Comparison of ENCODE assay signal across 17 mouse cellular contexts in genomic region chr11:106730714-106731113, GRCm38 (mm10). TPM values are rescaled to one million over a fixed set of nuclear protein-coding genes. Genes with fewer than 3 reads are reported as not detected.
DNase-seq lines count a peak whose midpoint lies in the region; ATAC-seq and TF ChIP-seq lines count a peak whose summit lies in the region.
"Had no signal": no experiment of that assay in that cellular context is flagged by ENCODE, and none has a peak within 500 bp of the region (broad histone marks: within the 10 kb centered on the region; RNA-seq: fewer than 3 reads in every experiment).

No protein-coding gene starts in this region.

- DNase-seq in heart, embryonic 10.5 days (ENCODE audit: low spot score), result no peak
- no peak for DNase-seq in heart, adult 8-10 months (ENCODE audit: low spot score)
- DNase-seq in lung, postnatal 0 days (ENCODE audit: low spot score), result peak; percentile 67
- DNase-seq in lung, postnatal 25 days (ENCODE audit: low spot score), result no peak
- DNase-seq in heart, postnatal 0 days (ENCODE audit: low spot score), result peak; percentile 75
- no peak for DNase-seq in liver
- DNase-seq in left cerebral cortex, adult 2 months (ENCODE audit: extremely low spot score in 1 of 2, low spot score in 2 of 2), result no peak
- DNase-seq: cerebellum, adult 9-10 months; embryo, embryonic 11 days; right cerebral cortex, postnatal 25 days had no signal

- 0 out of 2 replicates have a peak, but pooled peaks cover 2% of the 10 kb centered on the region for H3K36me3 ChIP-seq in heart, embryonic 10.5 days
- no peaks in the 10 kb centered on the region for H3K36me3 ChIP-seq in lung, postnatal 0 days (ENCODE audit: insufficient read depth, low read length)
- H3K36me3 ChIP-seq in heart, postnatal 0 days (replicated peaks; ENCODE audit: control insufficient read depth, insufficient read depth, low read length), result no peaks in the 10 kb centered on the region
- no peaks in the 10 kb centered on the region for H3K36me3 ChIP-seq in stomach, embryonic 14.5 days (ENCODE audit: control insufficient read depth, insufficient read depth, low read length)
- H3K36me3 ChIP-seq: limb, embryonic 10.5 days had no signal

- peak; percentile 55; the same call in 1 of the 2 replicates for TF ChIP-seq EP300 in lung, postnatal 0 days (IDR thresholded peaks at IDR 0.05)
- TF ChIP-seq EP300 in heart, postnatal 0 days (IDR thresholded peaks at IDR 0.05; ENCODE audit: low read depth), result peak; percentile 47; the same call in 1 of the 2 replicates

- peak; percentile 83 for ATAC-seq in lung, postnatal 0 days
- ATAC-seq in heart, postnatal 0 days (ENCODE audit: insufficient read depth, low read depth), result peak; percentile 79
- ATAC-seq in stomach, embryonic 14.5 days (ENCODE audit: insufficient number of reproducible peaks, insufficient read depth, low FRiP score, low read depth), result peak; percentile 28; the same call in 1 of the 2 replicates
- ATAC-seq: forebrain, embryonic 16.5 days had no signal

- no peak overlapping the region for H3K4me3 ChIP-seq in heart, embryonic 10.5 days
- H3K4me3 ChIP-seq in lung, postnatal 0 days (ENCODE audit: low read depth, low read length), result no peak overlapping the region
- H3K4me3 ChIP-seq in heart, postnatal 0 days (ENCODE audit: low read depth, low read length), result no peak overlapping the region
- no peak overlapping the region for H3K4me3 ChIP-seq in stomach, embryonic 14.5 days (ENCODE audit: low read depth, low read length)
- no peak overlapping the region for H3K4me3 ChIP-seq in left cerebral cortex, adult 2 months
- H3K4me3 ChIP-seq: erythroblast, embryonic 14.5 days; limb, embryonic 10.5 days; myocyte had no signal

- intact Hi-C loops in left cerebral cortex, adult 2 months (cut with DNase I), result no loop called here

- peaks cover 29% of the 10 kb centered on the region for H3K4me1 ChIP-seq in heart, embryonic 10.5 days
- H3K4me1 ChIP-seq in lung, postnatal 0 days (ENCODE audit: insufficient read depth, low read depth, low read length), result no peaks in the 10 kb centered on the region
- peaks cover 20% of the 10 kb centered on the region; the same call in 1 of the 2 replicates for H3K4me1 ChIP-seq in heart, postnatal 0 days (ENCODE audit: control insufficient read depth, insufficient read depth)
- peaks cover 5% of the 10 kb centered on the region; the same call in 1 of the 2 replicates for H3K4me1 ChIP-seq in stomach, embryonic 14.5 days (ENCODE audit: control insufficient read depth, insufficient read depth, low read length)

- WGBS in heart, embryonic 10.5 days, result 27% methylated on average over 4 of the region's 4 CpGs
- 8% methylated on average over 4 of the region's 4 CpGs for WGBS in lung, postnatal 0 days
- WGBS in heart, postnatal 0 days, result 5% methylated on average over 4 of the region's 4 CpGs
- 25% methylated on average over 4 of the region's 4 CpGs for WGBS in stomach, embryonic 14.5 days

- H3K27me3 ChIP-seq in heart, embryonic 10.5 days (ENCODE audit: insufficient read depth, poor library complexity, severe bottlenecking), result no peaks in the 10 kb centered on the region
- H3K27me3 ChIP-seq in lung, postnatal 0 days (replicated peaks; ENCODE audit: insufficient read depth, low read length), result no peaks in the 10 kb centered on the region
- no peaks in the 10 kb centered on the region for H3K27me3 ChIP-seq in heart, postnatal 0 days (ENCODE audit: control insufficient read depth, insufficient read depth, low read length)
- H3K27me3 ChIP-seq in stomach, embryonic 14.5 days (ENCODE audit: control insufficient read depth, insufficient read depth, low read length), result no peaks in the 10 kb centered on the region

- no peak for TF ChIP-seq CTCF in lung, postnatal 0 days (IDR thresholded peaks at IDR 0.05)
- TF ChIP-seq CTCF in heart, postnatal 0 days (IDR thresholded peaks at IDR 0.05; ENCODE audit: low read depth), result no peak
- no peak for TF ChIP-seq CTCF in left cerebral cortex, adult 2 months (IDR thresholded peaks at IDR 0.05)

- no peaks in the 10 kb centered on the region for H3K9me3 ChIP-seq in heart, embryonic 10.5 days
- no peaks in the 10 kb centered on the region for H3K9me3 ChIP-seq in lung, postnatal 0 days (ENCODE audit: low read length)
- H3K9me3 ChIP-seq in heart, postnatal 0 days (replicated peaks; ENCODE audit: control insufficient read depth, low read length), result no peaks in the 10 kb centered on the region
- H3K9me3 ChIP-seq in stomach, embryonic 14.5 days (ENCODE audit: control insufficient read depth, low read depth, low read length), result no peaks in the 10 kb centered on the region
- H3K9me3 ChIP-seq: limb, embryonic 10.5 days had no signal

- H3K4me2 ChIP-seq in lung, postnatal 0 days (replicated peaks; ENCODE audit: low read depth, low read length), result no peak overlapping the region
- H3K4me2 ChIP-seq in heart, postnatal 0 days (ENCODE audit: low read depth, low read length), result no peak overlapping the region
- no peak overlapping the region for H3K4me2 ChIP-seq in stomach, embryonic 14.5 days (replicated peaks; ENCODE audit: low read depth, low read length)

- H3K9ac ChIP-seq in lung, postnatal 0 days (replicated peaks; ENCODE audit: low read depth), result no peak overlapping the region
- no peak overlapping the region for H3K9ac ChIP-seq in heart, postnatal 0 days (replicated peaks; ENCODE audit: low read depth, low read length)
- no peak overlapping the region for H3K9ac ChIP-seq in stomach, embryonic 14.5 days (replicated peaks; ENCODE audit: low read depth, low read length)
- H3K9ac ChIP-seq: liver, embryonic 14.5 days had no signal

- H3K27ac ChIP-seq in heart, embryonic 10.5 days, result peak overlapping the region; percentile 85
- 0 out of 2 replicates have a peak overlapping the region, but pooled peaks have one; percentile 35 for H3K27ac ChIP-seq in lung, postnatal 0 days (ENCODE audit: low read length)
- peak overlapping the region; percentile 75 for H3K27ac ChIP-seq in heart, postnatal 0 days (ENCODE audit: low read depth)
- H3K27ac ChIP-seq in stomach, embryonic 14.5 days (ENCODE audit: low read length), result no peak overlapping the region; the same call in 1 of the 2 replicates
- H3K27ac ChIP-seq in left cerebral cortex, adult 2 months, result no peak overlapping the region
- H3K27ac ChIP-seq: limb, embryonic 10.5 days; liver, embryonic 14.5 days had no signal

RNA-seq across cellular contexts. Expression of gene Pecam1, which starts 19.7 kb away (rescaled TPM):
- polyA plus RNA-seq in heart, embryonic 10.5 days (2016; fragmentation: Nextera tagmentation; extraction: Ambion mirVana), result 40.6 and 56.0 TPM in 2 replicates
- 100 to 1,000 TPM in 3 of 4 experiments, 10 to 100 TPM in 1; 97.3 to 119 (median 109) TPM for total RNA-seq in heart, adult 8-10 months (2022)
- polyA plus RNA-seq in lung, postnatal 0 days (2015; fragmentation: Nextera tagmentation; extraction: Ambion mirVana), result 163 and 172 TPM in 2 replicates
- 126 and 153 TPM in 2 replicates for total RNA-seq in heart, postnatal 0 days (2014; rRNA removed; ENCODE audit: low replicate concordance)
- 59.4 and 63.2 TPM in 2 replicates for polyA plus RNA-seq in heart, postnatal 0 days (2015; fragmentation: Nextera tagmentation; extraction: Ambion mirVana)
- 41.9 and 45.2 TPM in 2 replicates for polyA plus RNA-seq in stomach, embryonic 14.5 days (2014; fragmentation: Nextera tagmentation; extraction: Ambion mirVana)
- 10 to 100 TPM; 17.3 to 22.0 TPM for total RNA-seq in left cerebral cortex, adult 2 months (2021)
- polyA plus RNA-seq: erythroblast, embryonic 14.5 days had no signal

RNA-seq across cellular contexts. Expression of gene Milr1, which starts 20.3 kb away (rescaled TPM):
- polyA plus RNA-seq in heart, embryonic 10.5 days (2016; fragmentation: Nextera tagmentation; extraction: Ambion mirVana), result 0.46 and 1.2 TPM in 2 replicates
- 1 to 10 TPM in 1 of 4 experiments, under 1 TPM in 3; 0.22 to 1.5 (median 0.74) TPM for total RNA-seq in heart, adult 8-10 months (2022)
- 2.5 and 4.1 TPM in 2 replicates for polyA plus RNA-seq in lung, postnatal 0 days (2015; fragmentation: Nextera tagmentation; extraction: Ambion mirVana)
- 0.15 TPM in 1 of 2 replicates, not detected in the other for total RNA-seq in heart, postnatal 0 days (2014; rRNA removed; ENCODE audit: low replicate concordance)
- polyA plus RNA-seq in heart, postnatal 0 days (2015; fragmentation: Nextera tagmentation; extraction: Ambion mirVana), result 0.58 and 0.83 TPM in 2 replicates
- 1.9 and 2.8 TPM in 2 replicates for polyA plus RNA-seq in stomach, embryonic 14.5 days (2014; fragmentation: Nextera tagmentation; extraction: Ambion mirVana)
- under 1 TPM in 1 of 2 experiments, not detected in 1; 0.44 TPM for total RNA-seq in left cerebral cortex, adult 2 months (2021)
- total RNA-seq: layer of hippocampus, postnatal 14 days had no signal
- polyA plus RNA-seq: erythroblast, embryonic 14.5 days had no signal

RNA-seq across cellular contexts. Expression of gene Polg2, which starts 48.6 kb away (rescaled TPM):
- polyA plus RNA-seq in heart, embryonic 10.5 days (2016; fragmentation: Nextera tagmentation; extraction: Ambion mirVana), result 9.4 and 9.9 TPM in 2 replicates
- total RNA-seq in heart, adult 8-10 months (2022), result 1 to 10 TPM; 4.2 to 4.9 (median 4.6) TPM
- 9.0 and 9.1 TPM in 2 replicates for polyA plus RNA-seq in lung, postnatal 0 days (2015; fragmentation: Nextera tagmentation; extraction: Ambion mirVana)
- total RNA-seq in heart, postnatal 0 days (2014; rRNA removed; ENCODE audit: low replicate concordance), result 1.1 and 6.3 TPM in 2 replicates
- polyA plus RNA-seq in heart, postnatal 0 days (2015; fragmentation: Nextera tagmentation; extraction: Ambion mirVana), result 6.5 and 7.2 TPM in 2 replicates
- 10.1 and 11.8 TPM in 2 replicates for polyA plus RNA-seq in stomach, embryonic 14.5 days (2014; fragmentation: Nextera tagmentation; extraction: Ambion mirVana)
- total RNA-seq in left cerebral cortex, adult 2 months (2021), result 1 to 10 TPM; 3.2 to 4.2 TPM

RNA-seq across cellular contexts. Expression of gene Ddx5, which starts 58.3 kb away (rescaled TPM):
- polyA plus RNA-seq in heart, embryonic 10.5 days (2016; fragmentation: Nextera tagmentation; extraction: Ambion mirVana), result 203 and 259 TPM in 2 replicates
- total RNA-seq in heart, adult 8-10 months (2022), result 100 to 1,000 TPM; 247 to 395 (median 323) TPM
- polyA plus RNA-seq in lung, postnatal 0 days (2015; fragmentation: Nextera tagmentation; extraction: Ambion mirVana), result 296 and 352 TPM in 2 replicates
- 267 and 282 TPM in 2 replicates for total RNA-seq in heart, postnatal 0 days (2014; rRNA removed; ENCODE audit: low replicate concordance)
- 165 and 173 TPM in 2 replicates for polyA plus RNA-seq in heart, postnatal 0 days (2015; fragmentation: Nextera tagmentation; extraction: Ambion mirVana)
- polyA plus RNA-seq in stomach, embryonic 14.5 days (2014; fragmentation: Nextera tagmentation; extraction: Ambion mirVana), result 396 and 414 TPM in 2 replicates
- 100 to 1,000 TPM; 652 to 679 TPM for total RNA-seq in left cerebral cortex, adult 2 months (2021)

RNA-seq across cellular contexts. Expression of gene Cep95, which starts 58.3 kb away (rescaled TPM):
- 15.8 and 18.3 TPM in 2 replicates for polyA plus RNA-seq in heart, embryonic 10.5 days (2016; fragmentation: Nextera tagmentation; extraction: Ambion mirVana)
- 1 to 10 TPM; 3.3 to 6.1 (median 5.3) TPM for total RNA-seq in heart, adult 8-10 months (2022)
- polyA plus RNA-seq in lung, postnatal 0 days (2015; fragmentation: Nextera tagmentation; extraction: Ambion mirVana), result 9.5 and 12.1 TPM in 2 replicates
- 3.6 and 4.8 TPM in 2 replicates for total RNA-seq in heart, postnatal 0 days (2014; rRNA removed; ENCODE audit: low replicate concordance)
- 8.2 and 9.2 TPM in 2 replicates for polyA plus RNA-seq in heart, postnatal 0 days (2015; fragmentation: Nextera tagmentation; extraction: Ambion mirVana)
- 22.0 and 22.7 TPM in 2 replicates for polyA plus RNA-seq in stomach, embryonic 14.5 days (2014; fragmentation: Nextera tagmentation; extraction: Ambion mirVana)
- 10 to 100 TPM; 12.6 to 15.1 TPM for total RNA-seq in left cerebral cortex, adult 2 months (2021)

Comparison
In these comparisons a context has a peak if more than half of its experiments do, and no peak if none do; other contexts are left out.
1. DNase-seq: peak in lung, postnatal 0 days (single experiment) and heart, postnatal 0 days (single experiment); none in heart, embryonic 10.5 days (single experiment), heart, adult 8-10 months (single experiment), lung, postnatal 25 days (single experiment), liver (single experiment) and left cerebral cortex, adult 2 months (0 of 2).
2. H3K27ac ChIP-seq: peak in heart, embryonic 10.5 days (single experiment), lung, postnatal 0 days (single experiment) and heart, postnatal 0 days (single experiment); none in stomach, embryonic 14.5 days (single experiment) and left cerebral cortex, adult 2 months (single experiment).
3. ATAC-seq: peak in every context shown above with its lines; median percentile 83 in lung, postnatal 0 days; 79 in heart, postnatal 0 days; 28 in stomach, embryonic 14.5 days.